Mouse (Mus musculus): ENCODE measurements around the gene Xylt1. TPM values are rescaled to one million over a fixed set of nuclear protein-coding genes. Genes with fewer than 3 reads are reported as not detected.

The Xylt1 gene
- total RNA-seq, 2 experiments from 2014 or later, result 1.7 to 5.4 TPM

GRCm38 (mm10) chr7:117392863-117393569, 12.2 kb downstream of the Xylt1 start:
- ATAC-seq (replicated peaks; ENCODE audit: low FRiP score, poor library complexity, severe bottlenecking), result no peak

GRCm38 (mm10) chr7:117393976-117394375, 13.2 kb downstream of the Xylt1 start:
- no peak; the same call in 1 of the 2 replicates for ATAC-seq (replicated peaks; ENCODE audit: low FRiP score, poor library complexity, severe bottlenecking)

- ATAC-seq (replicated peaks; ENCODE audit: low FRiP score, poor library complexity, severe bottlenecking), result no peak
Observed at GRCm38 (mm10) chr7:117394380-117394779, 13.6 kb downstream of the Xylt1 start.

- ATAC-seq (replicated peaks; ENCODE audit: low FRiP score, poor library complexity, severe bottlenecking), result no peak
Observed at GRCm38 (mm10) chr7:117395511-117395910, 14.7 kb downstream of the Xylt1 start.

- no peak for ATAC-seq (replicated peaks; ENCODE audit: low FRiP score, poor library complexity, severe bottlenecking)
Observed at GRCm38 (mm10) chr7:117397877-117398276, 17.1 kb downstream of the Xylt1 start.

GRCm38 (mm10) chr7:117399971-117400370, 19.2 kb downstream of the Xylt1 start:
- no peak for ATAC-seq (replicated peaks; ENCODE audit: low FRiP score, poor library complexity, severe bottlenecking)

GRCm38 (mm10) chr7:117401581-117401980, 20.8 kb downstream of the Xylt1 start:
- no peak for ATAC-seq (replicated peaks; ENCODE audit: low FRiP score, poor library complexity, severe bottlenecking)

- ATAC-seq (replicated peaks; ENCODE audit: low FRiP score, poor library complexity, severe bottlenecking), result no peak
Observed at GRCm38 (mm10) chr7:117406336-117406735, 25.6 kb downstream of the Xylt1 start.

GRCm38 (mm10) chr7:117409268-117409988, 28.6 kb downstream of the Xylt1 start:
- ATAC-seq (replicated peaks; ENCODE audit: low FRiP score, poor library complexity, severe bottlenecking), result no peak

- ATAC-seq (replicated peaks; ENCODE audit: low FRiP score, poor library complexity, severe bottlenecking), result no peak
Observed at GRCm38 (mm10) chr7:117411874-117412273, 31.1 kb downstream of the Xylt1 start.

GRCm38 (mm10) chr7:117412405-117412804, 31.6 kb downstream of the Xylt1 start:
- no peak for ATAC-seq (replicated peaks; ENCODE audit: low FRiP score, poor library complexity, severe bottlenecking)

- 0 out of 2 replicates have a peak, but pooled peaks have one; percentile 19 for ATAC-seq (replicated peaks; ENCODE audit: low FRiP score, poor library complexity, severe bottlenecking)
Observed at GRCm38 (mm10) chr7:117414341-117415008, 33.7 kb downstream of the Xylt1 start.

GRCm38 (mm10) chr7:117415009-117415363, 34.2 kb downstream of the Xylt1 start:
- no peak for ATAC-seq (replicated peaks; ENCODE audit: low FRiP score, poor library complexity, severe bottlenecking)

GRCm38 (mm10) chr7:117419041-117419440, 38.3 kb downstream of the Xylt1 start:
- ATAC-seq (replicated peaks; ENCODE audit: low FRiP score, poor library complexity, severe bottlenecking), result no peak

GRCm38 (mm10) chr7:117419846-117420245, 39.1 kb downstream of the Xylt1 start:
- no peak for ATAC-seq (replicated peaks; ENCODE audit: low FRiP score, poor library complexity, severe bottlenecking)

GRCm38 (mm10) chr7:117420301-117420700, 39.5 kb downstream of the Xylt1 start:
- ATAC-seq (replicated peaks; ENCODE audit: low FRiP score, poor library complexity, severe bottlenecking), result no peak

- no peak for ATAC-seq (replicated peaks; ENCODE audit: low FRiP score, poor library complexity, severe bottlenecking)
Observed at GRCm38 (mm10) chr7:117420836-117421566, 40.2 kb downstream of the Xylt1 start.

- ATAC-seq (replicated peaks; ENCODE audit: low FRiP score, poor library complexity, severe bottlenecking), result no peak
Observed at GRCm38 (mm10) chr7:117424841-117425240, 44.1 kb downstream of the Xylt1 start.

GRCm38 (mm10) chr7:117426366-117426765, 45.6 kb downstream of the Xylt1 start:
- ATAC-seq (replicated peaks; ENCODE audit: low FRiP score, poor library complexity, severe bottlenecking), result no peak

GRCm38 (mm10) chr7:117428690-117429224, 48.0 kb downstream of the Xylt1 start:
- ATAC-seq (replicated peaks; ENCODE audit: low FRiP score, poor library complexity, severe bottlenecking), result no peak

All from erythroid progenitor cell, adult 5-6 weeks (primary cell).